Mouse (Mus musculus) left cerebral cortex, postnatal 10 days (tissue): ENCODE results near the gene Gm42878. TPM values are rescaled to one million over a fixed set of nuclear protein-coding genes. Genes with fewer than 3 reads are reported as not detected.
A peak's percentile ranks its signal among the peaks of the same experiment; 100 is the strongest.

Source experiments
- DNase-seq, 2 experiments: peaks; one replicate each; pipeline ENCODE4 v3.0.0; 2021 to 2022; ENCODE audit warnings: low spot score in 2 of 2, mixed read lengths in 1 of 2; ENCODE audit errors: extremely low spot score in 1 of 2
- intact Hi-C: fragments of 180-260 bp; cut with DNase I; formaldehyde crosslinking; loops from one replicate; pipeline ENCODE4 v1.15.1; 2025
- total RNA-seq, 2 experiments: library from RNA; stranded (reverse); gene quantifications; 2 replicates each; pipeline ENCODE4 v1.2.3; 2021

The Gm42878 gene
- total RNA-seq = not detected

GRCm38 (mm10) chr5:121544910-121545792 is at the start of gene Gm42878, which contains the start of gene Adam1a:
Gm42878 (minus strand) TSS chr5:121545482.
Adam1a (minus strand) TSS chr5:121545482.
- DNase-seq = peak in 1 of 2 experiments; percentile 65
- intact Hi-C loops = no loop called here

DNA sequence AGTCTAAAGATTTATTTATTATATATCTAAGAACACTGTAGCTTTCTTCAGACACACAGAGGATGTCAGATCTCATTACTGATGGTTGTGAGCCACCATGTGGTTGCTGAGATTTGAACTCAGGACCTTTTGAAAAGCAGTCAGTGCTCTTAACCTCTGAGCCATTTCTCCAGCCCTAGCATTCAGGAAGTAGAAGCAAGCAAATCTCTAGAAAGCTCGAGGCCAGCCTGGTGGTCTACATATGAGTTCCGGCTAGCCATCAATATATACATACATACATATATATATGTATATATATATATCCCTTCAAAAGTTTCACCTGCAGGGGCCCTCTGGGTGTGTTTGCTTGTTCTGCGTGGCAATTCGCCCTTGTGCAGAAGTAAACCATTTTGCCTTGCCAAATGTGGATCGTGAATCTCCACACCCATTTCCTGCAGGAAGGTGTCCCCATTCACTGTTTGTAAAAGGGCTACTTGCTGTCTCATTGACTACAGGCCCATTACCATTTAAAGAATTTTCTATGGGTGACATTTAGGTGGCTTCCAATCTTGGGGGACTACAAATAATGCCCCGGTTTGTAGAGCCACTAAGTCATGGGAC is 49.5 kb upstream of the Gm42878 start:
- intact Hi-C loops = no loop called here
- no peak for DNase-seq

DNA sequence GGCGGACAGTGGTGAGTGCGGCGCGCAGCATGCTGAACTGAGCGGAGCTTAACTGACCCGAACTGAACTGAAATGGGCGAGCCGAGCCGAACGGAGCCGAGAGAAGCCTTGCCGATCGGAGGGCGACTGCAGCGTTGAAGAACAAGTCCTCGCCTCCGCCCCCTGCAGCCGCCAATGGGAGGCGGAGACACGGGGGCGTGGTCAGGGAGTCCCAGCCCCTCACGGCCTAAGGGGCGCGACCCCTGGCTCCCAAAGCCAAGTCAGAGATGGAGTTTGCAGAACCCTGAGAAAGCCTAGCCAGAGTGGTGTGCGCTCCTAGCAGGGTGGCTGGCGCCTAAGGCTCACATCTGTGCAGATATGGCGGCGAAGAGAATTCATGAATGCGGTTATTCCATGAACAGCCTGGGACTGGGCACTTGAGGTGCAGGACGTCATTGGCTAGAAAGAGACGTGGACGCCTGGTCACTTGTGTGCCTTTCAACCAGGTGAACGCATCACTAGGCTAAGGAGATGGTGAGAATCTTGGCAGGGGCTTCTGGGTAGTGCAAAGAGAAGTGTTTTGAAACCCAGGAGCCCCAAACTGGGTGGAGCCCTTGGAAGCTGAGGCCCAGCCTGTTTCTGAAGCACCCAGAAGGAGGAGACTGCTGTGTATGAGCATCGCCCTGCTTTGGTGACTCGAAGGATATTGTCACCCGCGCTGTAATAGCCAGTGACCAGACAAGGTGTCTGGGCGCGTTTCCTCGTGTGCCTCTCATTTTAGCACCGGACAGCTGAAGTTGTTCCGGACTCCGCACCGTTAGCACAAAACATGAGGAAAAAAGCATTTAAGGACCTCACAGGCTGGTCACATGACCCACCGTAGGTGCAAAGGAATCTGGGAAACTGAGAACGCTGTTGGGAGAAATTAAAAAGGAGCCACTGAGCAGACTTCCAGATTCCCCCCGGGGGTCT is 48.4 kb upstream of the Gm42878 start, which contains the start of gene Aldh2:
Gene Aldh2 (minus strand): TSS at position 374 of the 951 bp plus-strand sequence.
- intact Hi-C loops = no loop called here

GRCm38 (mm10) chr5:121592816-121593407 is 47.6 kb upstream of the Gm42878 start:
- no peak for DNase-seq
- intact Hi-C loops = no loop called here

More for the DNA sequence above, 48.4 kb upstream of the Gm42878 start, which contains the start of gene Aldh2:
- peak; percentile 48 to 93 for DNase-seq

DNA sequence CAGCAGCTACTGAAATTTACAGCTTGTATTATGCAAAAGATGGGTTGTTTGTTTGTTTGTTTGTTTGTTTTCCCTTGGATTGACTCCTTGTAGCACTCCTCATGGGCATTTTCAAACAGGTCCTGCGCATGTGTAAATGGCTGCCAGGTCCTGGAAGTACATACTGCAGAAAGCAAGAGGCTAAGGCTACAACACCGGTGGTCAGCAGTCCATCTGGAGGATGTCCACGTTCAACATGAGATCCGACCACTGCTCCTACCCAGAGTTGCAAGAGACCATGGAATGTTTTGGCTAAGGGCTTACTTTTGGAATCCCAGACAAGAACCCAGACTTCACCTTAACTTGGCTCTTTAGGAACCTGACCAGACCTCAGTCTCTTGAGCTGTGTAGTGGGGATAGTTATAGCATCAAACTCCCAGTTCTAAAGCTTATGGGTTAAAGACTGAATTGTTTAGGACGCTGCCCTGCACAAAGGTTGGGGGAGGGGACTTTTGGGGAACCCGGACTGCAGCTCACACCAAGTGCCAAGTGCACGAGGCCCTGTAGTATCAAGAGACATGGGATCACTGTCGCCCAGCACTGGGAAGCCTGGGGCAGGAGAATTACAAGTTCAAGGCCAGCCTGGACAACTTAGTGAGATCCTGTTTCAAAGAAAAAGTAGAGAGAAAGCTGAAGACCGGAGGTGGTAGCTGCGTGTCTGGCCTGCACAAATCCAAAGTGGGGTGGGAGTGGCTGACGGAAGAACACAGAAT is 47.0 kb upstream of the Gm42878 start:
- no peak for DNase-seq
- intact Hi-C loops = no loop called here

GRCm38 (mm10) chr5:121591417-121592063 is 46.3 kb upstream of the Gm42878 start:
- DNase-seq = no peak
- intact Hi-C loops = no loop called here

DNA sequence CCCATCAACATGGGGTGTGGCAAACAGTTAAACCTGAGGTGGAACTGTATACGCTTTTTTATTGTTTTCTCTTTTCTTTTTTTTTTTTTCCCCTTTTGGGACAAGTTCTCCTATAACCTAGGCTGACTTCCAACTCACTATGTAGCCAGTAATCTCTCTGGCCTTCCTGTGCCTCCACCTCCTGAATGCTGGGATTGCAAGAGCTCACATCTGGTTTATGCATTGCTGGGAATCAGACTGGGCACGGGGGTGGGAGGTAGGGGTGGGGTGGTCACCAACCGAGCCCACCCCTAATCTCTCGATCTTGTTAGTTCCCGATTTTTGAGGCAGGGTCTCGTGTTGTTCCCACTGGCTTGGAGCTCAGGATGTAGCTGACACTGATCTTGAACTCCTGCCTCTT is 44.6 kb upstream of the Gm42878 start:
- intact Hi-C loops = no loop called here
- no peak for DNase-seq

DNA sequence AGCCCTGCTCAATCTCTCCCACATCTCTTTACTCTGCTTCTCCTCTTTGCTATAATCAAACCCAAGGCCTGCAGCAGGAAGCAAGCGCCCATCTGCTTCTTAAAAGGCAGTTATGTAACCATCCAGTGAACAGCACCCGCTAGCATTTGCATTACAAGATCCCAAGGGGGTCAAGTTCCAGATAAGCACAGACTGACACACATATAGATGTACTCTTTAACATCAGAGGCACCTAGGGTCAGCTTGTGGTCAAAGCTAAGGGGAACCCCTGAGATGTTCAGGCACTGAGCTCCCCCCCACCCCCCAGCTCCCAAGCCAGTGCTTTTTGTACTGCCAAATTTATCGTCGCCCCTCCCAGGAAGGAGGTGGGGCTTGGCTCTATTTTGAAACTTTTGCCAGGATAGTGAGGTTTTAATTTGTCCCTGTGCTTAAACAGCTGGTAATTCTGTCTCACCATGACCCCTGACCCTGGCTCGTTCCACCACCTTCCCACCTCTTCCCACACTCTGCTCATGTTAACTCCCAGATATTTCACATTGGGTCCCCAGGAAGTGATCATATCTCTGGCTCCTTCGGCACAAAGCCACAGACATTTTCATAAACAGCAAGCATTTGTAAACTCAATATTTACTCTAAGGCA is 41.2 kb upstream of the Gm42878 start:
- peak; percentile 32 to 51 for DNase-seq
- intact Hi-C loops = no loop called here

GRCm38 (mm10) chr5:121585699-121586098 is 40.4 kb upstream of the Gm42878 start:
- DNase-seq = no peak
- intact Hi-C loops = no loop called here

DNA sequence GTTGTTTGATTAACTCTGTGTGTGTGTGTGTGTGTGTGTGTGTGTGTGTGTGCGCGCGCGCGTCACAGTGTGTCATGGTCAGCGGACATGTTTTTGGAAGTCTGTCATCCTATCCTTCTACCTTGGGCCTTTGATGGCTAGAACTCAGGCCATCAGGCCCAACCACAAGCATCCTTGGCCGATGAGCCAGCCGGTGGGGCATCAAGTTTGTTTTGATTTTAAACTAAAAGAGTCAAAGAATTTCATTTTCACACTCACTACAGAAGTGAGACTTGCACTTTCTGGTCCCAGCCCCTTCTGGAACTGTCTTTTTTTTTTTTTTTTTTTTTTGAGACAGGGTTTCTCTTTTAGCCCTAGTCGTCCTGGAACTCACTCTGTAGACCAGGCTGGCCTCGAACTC is 39.7 kb upstream of the Gm42878 start:
- no peak for DNase-seq

DNA sequence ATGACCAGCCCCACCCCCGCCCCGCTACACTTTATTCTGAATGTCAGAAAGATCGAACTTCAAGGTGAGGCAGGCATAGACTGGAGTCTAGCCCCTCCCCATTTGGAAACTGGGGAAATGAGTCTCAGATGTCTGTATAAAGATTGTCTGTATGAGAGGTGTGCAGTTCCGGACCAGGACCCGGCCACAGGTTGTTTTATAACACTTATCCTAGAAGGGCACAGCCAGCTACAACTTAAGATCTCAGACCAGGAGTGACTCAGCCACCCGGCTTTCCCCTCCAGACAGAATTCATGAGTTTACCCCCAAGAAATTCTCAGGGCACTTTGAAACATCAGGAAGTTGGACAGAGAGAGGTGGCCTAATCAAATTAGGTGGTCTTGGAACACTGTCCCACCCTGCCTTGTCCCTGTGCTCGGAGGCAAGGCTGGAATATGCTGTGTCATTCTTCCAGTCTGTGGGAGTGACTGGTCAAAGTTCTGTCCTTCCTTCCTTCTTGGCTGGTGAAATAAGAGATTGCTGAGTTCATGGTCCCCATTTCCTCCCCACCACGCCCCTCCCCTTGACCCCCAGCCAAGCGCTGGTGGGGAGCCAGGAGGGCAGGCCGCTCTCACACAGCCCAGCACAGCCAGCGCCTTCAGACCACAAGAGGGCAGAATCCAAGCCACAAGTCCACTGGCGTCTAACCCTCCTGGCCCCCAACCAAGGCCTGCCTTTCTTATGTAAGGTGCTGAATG is 38.7 kb upstream of the Gm42878 start:
- DNase-seq = peak; percentile 63 to 93
- intact Hi-C loops = no loop called here

More for the DNA sequence above, 39.7 kb upstream of the Gm42878 start:
- intact Hi-C loops = no loop called here

DNA sequence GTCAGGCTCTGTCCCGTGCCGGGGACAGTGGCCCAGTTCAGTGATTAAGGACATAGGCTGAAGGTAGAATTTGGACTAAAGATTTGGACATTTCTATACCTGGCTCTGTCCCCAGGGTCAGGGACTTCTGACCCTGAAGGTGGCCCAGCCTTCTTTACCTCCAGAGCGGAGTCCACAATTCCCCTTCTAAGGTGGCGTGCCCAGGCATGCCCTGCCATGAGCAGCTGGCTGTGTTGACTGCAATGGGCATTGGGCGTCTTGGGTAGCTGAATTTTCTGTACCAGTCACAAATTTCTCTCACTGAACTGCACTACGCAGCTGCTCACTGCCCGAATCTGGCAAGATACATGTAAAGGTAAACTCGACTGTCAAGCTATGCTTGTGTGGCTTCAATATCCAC is 36.7 kb upstream of the Gm42878 start:
- intact Hi-C loops = no loop called here

DNA sequence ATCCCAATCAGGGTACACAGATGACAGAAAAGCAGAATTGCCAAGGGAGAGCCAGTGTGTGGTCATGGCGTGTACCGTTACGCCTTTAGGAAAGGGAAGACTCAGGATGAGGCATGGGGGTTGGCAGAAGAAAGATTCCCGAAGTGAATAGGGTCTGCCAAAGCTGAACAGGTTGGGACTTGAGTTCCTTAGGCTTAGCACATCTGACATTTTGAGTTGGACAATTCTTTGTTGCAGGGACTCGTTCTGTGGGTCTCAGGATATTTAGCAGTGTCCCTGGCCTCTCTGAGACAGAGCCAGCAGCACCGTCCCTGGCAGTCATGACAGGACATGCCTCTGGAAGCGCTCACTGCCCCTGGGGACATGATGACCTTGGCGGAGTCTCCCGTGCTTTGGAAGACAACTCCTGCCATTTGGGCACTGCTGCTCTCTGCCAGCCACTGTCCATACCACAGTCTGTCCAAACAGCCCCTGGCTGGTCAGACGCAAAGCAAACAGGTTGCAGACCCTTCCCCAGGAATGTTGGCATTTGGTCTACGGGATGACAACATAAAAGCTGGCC is 31.7 kb upstream of the Gm42878 start:
- intact Hi-C loops = no loop called here
- no peak for DNase-seq

More for the DNA sequence above, 36.7 kb upstream of the Gm42878 start:
- no peak for DNase-seq

DNA sequence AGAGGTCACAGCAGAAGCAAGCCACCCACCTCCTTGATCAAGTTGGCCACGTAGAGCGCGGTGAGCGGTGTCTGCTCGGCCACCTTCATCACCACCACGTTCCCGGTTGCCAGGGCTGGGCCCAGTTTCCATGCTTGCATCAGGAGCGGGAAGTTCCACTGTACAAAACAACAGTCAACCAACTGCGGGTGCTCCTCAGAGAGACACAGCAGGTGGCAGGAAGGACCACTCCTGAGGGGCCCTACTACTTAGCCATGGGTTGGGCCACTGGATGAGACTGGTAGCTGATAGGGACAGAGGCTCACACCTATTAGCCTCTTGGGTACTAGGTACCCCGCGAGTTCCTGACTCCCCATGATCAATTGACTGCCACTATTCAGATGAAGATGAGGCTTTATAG is 30.6 kb upstream of the Gm42878 start:
- no peak for DNase-seq
- intact Hi-C loops = no loop called here

DNA sequence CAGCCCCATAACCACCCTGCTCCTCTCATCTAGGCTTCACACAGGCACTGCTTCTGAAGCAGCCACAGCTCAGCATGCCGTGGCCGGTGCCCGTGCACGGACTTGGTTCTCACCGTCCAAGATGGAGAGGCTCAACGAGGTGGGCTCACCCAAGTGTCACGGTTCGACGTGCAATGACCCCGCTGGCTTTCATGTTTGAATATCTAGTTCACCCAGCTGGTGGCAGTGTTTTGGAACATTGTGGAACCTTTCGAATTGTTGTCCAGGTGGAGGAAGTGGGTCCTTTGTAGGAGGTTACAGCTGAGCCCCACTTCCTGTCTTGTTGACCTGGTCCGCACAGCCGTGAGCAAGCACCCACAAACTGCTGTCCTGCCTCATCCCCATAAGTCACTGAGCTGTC is 28.9 kb upstream of the Gm42878 start:
- DNase-seq = no peak
- intact Hi-C loops = no loop called here

DNA sequence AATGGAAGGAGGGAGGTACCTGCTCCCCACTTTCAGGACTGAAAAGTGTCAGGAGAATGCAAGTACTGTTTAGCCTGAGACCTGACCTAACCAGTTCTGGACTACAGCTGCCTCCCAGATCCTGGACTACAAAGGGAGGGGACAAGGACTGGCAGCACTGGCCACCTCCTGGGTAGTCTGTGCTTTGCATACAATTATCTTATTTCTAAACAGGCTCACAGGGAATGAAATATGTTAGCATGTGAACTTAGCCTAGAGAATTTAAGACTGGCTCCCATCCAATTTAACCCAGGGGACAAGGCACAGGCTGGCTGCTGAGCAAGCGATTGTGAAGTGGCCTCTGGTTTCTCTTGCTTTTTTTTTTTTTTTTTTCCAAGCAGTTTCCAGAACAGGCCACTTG is 25.5 kb upstream of the Gm42878 start:
- intact Hi-C loops = no loop called here
- DNase-seq = no peak
